Mouse (Mus musculus) CD4-positive, CD25-positive, alpha-beta regulatory T cell, adult 4 months (primary cell): Measurements from ENCODE around the gene Rgp1. TPM values are rescaled to one million over a fixed set of nuclear protein-coding genes. Genes with fewer than 3 reads are reported as not detected.
"Not testable (repeated sequence)": the region's sequence is repeated elsewhere in the genome, so short reads cannot be mapped to it uniquely, and the experiment has no call there.

Experiments
- ATAC-seq: one replicate; pipeline ENCODE4 v1.8.0; 2017
- polyA plus RNA-seq, 2 experiments: library from polyadenylated mRNA; unstranded; fragments of 100-300 nt; shearing (Covaris generic); gene quantifications; one replicate each; pipeline ENCODE4 v1.2.1; 2017

Rgp1 gene
- polyA plus RNA-seq = 10 to 100 TPM in 1 of 2 experiments, 1 to 10 TPM in 1; 6.7 to 13.0 TPM

GRCm38 (mm10) chr4:43578376-43579204, at the start of gene Rgp1, which contains the start of gene Gba2:
TSS of gene Rgp1 (plus strand) at chr4:43578715.
TSS of gene Gba2 (minus strand) at chr4:43578873.
- peak; percentile 92 for ATAC-seq

- ATAC-seq = no peak
Observed at GRCm38 (mm10) chr4:43530081-43530501, 48.4 kb upstream of the Rgp1 start.

GRCm38 (mm10) chr4:43530581-43530980, 47.9 kb upstream of the Rgp1 start:
- peak; percentile 76 for ATAC-seq

- ATAC-seq = no peak
Observed at GRCm38 (mm10) chr4:43533270-43533669, 45.2 kb upstream of the Rgp1 start.

GRCm38 (mm10) chr4:43535628-43536027, 42.9 kb upstream of the Rgp1 start:
- ATAC-seq = no peak

- ATAC-seq = no peak
Observed at GRCm38 (mm10) chr4:43536031-43536430, 42.5 kb upstream of the Rgp1 start.

GRCm38 (mm10) chr4:43542044-43542443, 36.5 kb upstream of the Rgp1 start:
- no peak for ATAC-seq

GRCm38 (mm10) chr4:43546375-43547047, 32.0 kb upstream of the Rgp1 start:
- ATAC-seq = no peak

- ATAC-seq = no peak
Observed at GRCm38 (mm10) chr4:43547160-43547559, 31.4 kb upstream of the Rgp1 start.

- ATAC-seq = no peak
Observed at GRCm38 (mm10) chr4:43549055-43549454, 29.5 kb upstream of the Rgp1 start.

GRCm38 (mm10) chr4:43551854-43552253, 26.7 kb upstream of the Rgp1 start:
- not testable (repeated sequence) for ATAC-seq

GRCm38 (mm10) chr4:43552437-43552836, 26.1 kb upstream of the Rgp1 start:
- no peak for ATAC-seq

- no peak for ATAC-seq
Observed at GRCm38 (mm10) chr4:43553891-43554290, 24.6 kb upstream of the Rgp1 start.

GRCm38 (mm10) chr4:43555926-43556325, 22.6 kb upstream of the Rgp1 start:
- no peak for ATAC-seq

GRCm38 (mm10) chr4:43558028-43558630, 20.4 kb upstream of the Rgp1 start:
- ATAC-seq = no peak

- ATAC-seq = peak; percentile 43
Observed at GRCm38 (mm10) chr4:43558631-43559356, 19.7 kb upstream of the Rgp1 start.

GRCm38 (mm10) chr4:43559519-43560242, 18.8 kb upstream of the Rgp1 start:
- no peak for ATAC-seq

GRCm38 (mm10) chr4:43560243-43560611, 18.3 kb upstream of the Rgp1 start:
- no peak for ATAC-seq

- ATAC-seq = no peak
Observed at GRCm38 (mm10) chr4:43560976-43561375, 17.5 kb upstream of the Rgp1 start.

- ATAC-seq = peak; percentile 1
Observed at GRCm38 (mm10) chr4:43561436-43561996, 17.0 kb upstream of the Rgp1 start.

- ATAC-seq = peak; percentile 80
Observed at GRCm38 (mm10) chr4:43561997-43562768, 16.3 kb upstream of the Rgp1 start, which contains the start of the genes Creb3 and Tln1. TSS of gene Creb3 (plus strand) at chr4:43562332. TSS of gene Tln1 (minus strand) at chr4:43562691.
